Comparison of ENCODE assay signal across 25 mouse cellular contexts in genomic region chr2:180513835-180514234, GRCm38 (mm10). TPM values are rescaled to one million over a fixed set of nuclear protein-coding genes. Genes with fewer than 3 reads are reported as not detected.
DNase-seq lines count a peak whose midpoint lies in the region; ATAC-seq and TF ChIP-seq lines count a peak whose summit lies in the region.
"Had no signal": no experiment of that assay in that cellular context is flagged by ENCODE, and none has a peak within 500 bp of the region (broad histone marks: within the 10 kb centered on the region; RNA-seq: fewer than 3 reads in every experiment).

No protein-coding gene starts in this region.

- H3K4me3 ChIP-seq in ES-E14 (ENCODE audit: insufficient read depth in 1 of 2, low read depth in 1 of 2, low read length in 2 of 2, poor library complexity in 1 of 2, severe bottlenecking in 1 of 2): no peak overlapping the region
- H3K4me3 ChIP-seq in heart, embryonic 11.5 days (ENCODE audit: low read depth, low read length): no peak overlapping the region
- H3K4me3 ChIP-seq: embryonic facial prominence, embryonic 13.5 days; embryonic facial prominence, embryonic 15.5 days; erythroblast, embryonic 14.5 days; forebrain, embryonic 10.5 days; forebrain, embryonic 12.5 days had no signal

- no peak overlapping the region for H3K9ac ChIP-seq in ES-E14 (ENCODE audit: insufficient read depth, low read depth, low read length, poor library complexity, severe bottlenecking)
- no peak overlapping the region for H3K9ac ChIP-seq in heart, embryonic 11.5 days (ENCODE audit: low read depth, low read length)
- H3K9ac ChIP-seq: embryonic facial prominence, embryonic 13.5 days; embryonic facial prominence, embryonic 15.5 days; forebrain, embryonic 12.5 days had no signal

- H3K4me1 ChIP-seq in ES-E14 (ENCODE audit: control insufficient read depth in 2 of 2, insufficient read depth in 2 of 2, low read length in 2 of 2, poor library complexity in 1 of 2): 0 out of 4 replicates have a peak, but pooled peaks cover 0 to 5% of the 10 kb centered on the region in 2 experiments
- peaks cover 23% of the 10 kb centered on the region for H3K4me1 ChIP-seq in heart, embryonic 11.5 days (ENCODE audit: control insufficient read depth, insufficient read depth, low read length)

- no peaks in the 10 kb centered on the region for H3K9me3 ChIP-seq in ES-E14 (ENCODE audit: control insufficient read depth, insufficient read depth, low read depth, low read length)
- H3K9me3 ChIP-seq in heart, embryonic 11.5 days (replicated peaks; ENCODE audit: control insufficient read depth, low read length): no peaks in the 10 kb centered on the region
- H3K9me3 ChIP-seq: embryonic facial prominence, embryonic 13.5 days; embryonic facial prominence, embryonic 15.5 days; forebrain, embryonic 10.5 days; forebrain, embryonic 12.5 days had no signal

- DNase-seq in ES-E14 (ENCODE audit: low read depth, low spot score): peak; percentile 16
- peak; percentile 48 for DNase-seq in ZHBTc4 (ENCODE audit: low read depth, low spot score)
- DNase-seq in testis, postnatal 10 days (ENCODE audit: low spot score): no peak
- DNase-seq in gastrocnemius, postnatal 36 days: no peak
- DNase-seq: adrenal gland, adult 2 months; adrenal gland, postnatal 10 days; adrenal gland, postnatal 25 days; cerebellum, adult 11 months; cerebellum, adult 18-20 months; cerebellum, adult 8-10 months; cerebellum, adult 9-11 months; cerebellum, postnatal 14 days; cerebellum, postnatal 36 days; embryo, embryonic 11 days had no signal

- H3K27me3 ChIP-seq in heart, embryonic 11.5 days (ENCODE audit: control insufficient read depth, insufficient read depth, low read length): no peaks in the 10 kb centered on the region; the same call in 1 of the 2 replicates
- H3K27me3 ChIP-seq: embryonic facial prominence, embryonic 15.5 days had no signal

- intact Hi-C loops in gastrocnemius, postnatal 36 days (cut with DNase I): no loop called here

- H3K36me3 ChIP-seq in ES-E14 (ENCODE audit: control insufficient read depth, insufficient read depth, low read length, poor library complexity, severe bottlenecking): no peaks in the 10 kb centered on the region
- no peaks in the 10 kb centered on the region for H3K36me3 ChIP-seq in heart, embryonic 11.5 days (ENCODE audit: control insufficient read depth, insufficient read depth, low read length)
- H3K36me3 ChIP-seq: embryonic facial prominence, embryonic 13.5 days; embryonic facial prominence, embryonic 15.5 days; forebrain, embryonic 10.5 days; forebrain, embryonic 12.5 days had no signal

- no peak for ATAC-seq in heart, embryonic 11.5 days (replicated peaks; ENCODE audit: insufficient number of reproducible peaks, low FRiP score, low TSS enrichment)
- ATAC-seq: forebrain, embryonic 14.5 days; forebrain, embryonic 16.5 days had no signal

- WGBS in heart, embryonic 11.5 days (ENCODE audit: insufficient replicate concordance): 49% methylated on average over 4 of the region's 4 CpGs

- in situ Hi-C loops in ES-E14 (cut with MboI; ENCODE audit: low sequenced_read_pairs in 2 of 2, unreplicated experiment in 2 of 2): no loop called here

- no peak overlapping the region for H3K27ac ChIP-seq in ES-E14 (ENCODE audit: insufficient read depth, low read depth, low read length, poor library complexity, severe bottlenecking)
- H3K27ac ChIP-seq in heart, embryonic 11.5 days (ENCODE audit: low read depth, low read length): no peak overlapping the region
- H3K27ac ChIP-seq: embryonic facial prominence, embryonic 13.5 days; embryonic facial prominence, embryonic 15.5 days; forebrain, embryonic 10.5 days; forebrain, embryonic 12.5 days had no signal

- no peak overlapping the region for H3K4me2 ChIP-seq in heart, embryonic 11.5 days
- H3K4me2 ChIP-seq: embryonic facial prominence, embryonic 13.5 days; embryonic facial prominence, embryonic 15.5 days; forebrain, embryonic 12.5 days had no signal

TF ChIP-seq in ES-E14, 5 proteins besides CTCF, POLR2A, EP300 and RAD21:
- TF ChIP-seq ZC3H11A (IDR thresholded peaks at IDR 0.05; ENCODE audit: borderline replicate concordance, low read depth, low read length) (no peak), MAFK (IDR thresholded peaks at IDR 0.05; ENCODE audit: insufficient read depth, low read depth, low read length) (no peak), HCFC1 (IDR thresholded peaks at IDR 0.05; ENCODE audit: borderline replicate concordance, insufficient read depth, low read length) (no peak), CHD2 (IDR thresholded peaks at IDR 0.05; ENCODE audit: low read depth, low read length) (no peak), ZNF384 (IDR thresholded peaks at IDR 0.05; ENCODE audit: low read depth, low read length) (no peak)

RNA-seq across cellular contexts. Expression of gene Ntsr1, which starts 14.1 kb away (rescaled TPM):
- 0.09 TPM in 1 of 2 replicates, not detected in the other for total RNA-seq in ES-E14 (2012; rRNA removed)
- not detected for total RNA-seq in gastrocnemius, postnatal 36 days (2021)
- 0.36 and 0.52 TPM in 2 replicates for polyA plus RNA-seq in heart, embryonic 11.5 days (2014; fragmentation: Nextera tagmentation; extraction: Ambion mirVana)
- total RNA-seq: adrenal gland, adult 2 months; adrenal gland, postnatal 25 days; common myeloid progenitor, adult 5-6 weeks; MEL had no signal
- polyA plus RNA-seq: adrenal gland, adult 2 months; C2C12; erythroblast, embryonic 14.5 days; forebrain, embryonic 10.5 days had no signal

RNA-seq across cellular contexts. Expression of gene Slco4a1, which starts 57.8 kb away (rescaled TPM):
- 14.7 and 24.7 TPM in 2 replicates for total RNA-seq in ES-E14 (2012; rRNA removed)
- total RNA-seq in gastrocnemius, postnatal 36 days (2021): under 1 TPM in 1 of 2 experiments, not detected in 1; 0.08 TPM
- polyA plus RNA-seq in heart, embryonic 11.5 days (2014; fragmentation: Nextera tagmentation; extraction: Ambion mirVana): 0.35 TPM in 1 of 2 replicates, not detected in the other
- total RNA-seq: MEL had no signal

Comparison
In these comparisons a context has a peak if more than half of its experiments do, and no peak if none do; other contexts are left out.
1. DNase-seq: peak in ES-E14 (single experiment) and ZHBTc4 (single experiment); none in testis, postnatal 10 days (single experiment) and gastrocnemius, postnatal 36 days (0 of 2).
2. RNA of gene Slco4a1, which starts 57.8 kb away (total RNA-seq): 14.7 to 24.7 TPM in ES-E14; 0.08 TPM in gastrocnemius, postnatal 36 days; every median in the first group is over 10 times any median in the second.